Mouse (Mus musculus): ENCODE data around the gene Gm35549.
A peak's percentile ranks its signal among the peaks of the same experiment; 100 is the strongest.

Gm35549 gene

DNA sequence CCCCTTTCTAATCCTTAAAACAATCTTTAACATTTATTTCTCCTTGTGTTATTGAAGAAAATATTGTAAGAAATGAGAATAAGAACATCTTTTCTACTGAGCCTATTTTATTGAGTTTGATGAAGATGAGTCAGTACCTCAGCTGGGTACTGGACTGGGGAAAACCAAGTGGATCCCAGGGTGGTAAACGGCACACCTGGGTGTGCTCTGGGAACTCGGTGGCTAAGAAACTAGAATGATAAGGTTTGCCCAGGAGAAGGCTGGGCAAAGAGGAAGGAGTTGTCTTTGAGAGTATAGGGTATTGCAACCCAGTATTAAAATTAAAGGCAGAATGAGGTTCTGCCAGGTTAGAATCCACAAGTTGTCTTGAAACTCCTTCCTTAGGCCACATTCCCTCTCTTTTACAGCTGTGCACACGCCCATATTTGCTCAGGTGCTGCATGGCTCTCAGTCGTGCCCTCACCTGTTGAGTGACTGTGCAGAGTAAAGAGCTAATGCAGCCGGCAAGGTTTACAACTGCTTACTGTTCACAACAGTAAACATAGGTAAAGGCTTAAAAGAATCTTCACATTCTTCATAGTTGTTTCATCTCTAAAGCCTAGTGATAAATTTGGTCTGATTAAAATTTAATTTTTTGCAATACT is 20.3 kb downstream of the Gm35549 start:
- no peak for DNase-seq

- no peak for DNase-seq
Observed at GRCm38 (mm10) chr9:122815239-122815851, 28.5 kb downstream of the Gm35549 start.

DNA sequence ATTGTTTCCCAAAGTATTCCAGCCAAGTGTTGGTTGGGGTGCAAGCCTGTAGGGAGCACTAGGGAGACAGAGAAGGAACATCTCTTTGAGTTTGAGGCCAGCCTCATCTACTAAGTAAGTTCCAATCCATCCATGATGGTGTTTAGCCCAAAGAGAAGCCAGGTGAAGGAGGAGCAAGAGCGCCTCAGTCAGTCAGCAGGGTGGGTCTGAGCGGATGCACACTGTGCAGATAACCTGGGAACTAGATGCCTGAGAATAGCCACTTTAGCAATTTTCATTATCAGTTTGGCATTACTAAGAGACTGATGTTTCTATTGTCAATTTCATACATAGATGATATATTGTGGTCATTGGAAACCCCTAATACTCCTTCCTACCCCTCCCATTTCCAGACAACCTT is 29.1 kb downstream of the Gm35549 start:
- no peak for DNase-seq

- DNase-seq = peak; percentile 44 to 50
Observed at GRCm38 (mm10) chr9:122812386-122812785, 31.4 kb downstream of the Gm35549 start.

DNA sequence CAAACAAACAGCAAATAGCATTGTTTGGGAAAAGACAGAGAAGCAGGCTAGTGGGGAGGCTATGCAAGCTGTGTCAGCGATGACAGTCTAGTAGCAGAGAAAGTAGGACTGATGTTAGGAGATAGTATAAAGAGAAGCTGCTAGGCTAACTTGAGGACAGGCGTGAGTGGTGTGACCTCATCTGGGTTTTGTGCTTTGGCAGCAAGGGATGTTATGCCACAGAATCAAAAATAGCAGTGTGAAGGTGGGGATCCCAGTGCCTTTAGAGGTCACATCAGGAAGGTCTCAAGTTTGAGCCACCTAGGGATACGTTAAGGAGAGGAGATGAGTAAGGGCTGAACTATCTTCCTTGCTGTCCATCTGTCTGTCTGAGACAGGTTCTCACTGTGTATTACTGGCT is 33.6 kb downstream of the Gm35549 start:
- DNase-seq = no peak

DNA sequence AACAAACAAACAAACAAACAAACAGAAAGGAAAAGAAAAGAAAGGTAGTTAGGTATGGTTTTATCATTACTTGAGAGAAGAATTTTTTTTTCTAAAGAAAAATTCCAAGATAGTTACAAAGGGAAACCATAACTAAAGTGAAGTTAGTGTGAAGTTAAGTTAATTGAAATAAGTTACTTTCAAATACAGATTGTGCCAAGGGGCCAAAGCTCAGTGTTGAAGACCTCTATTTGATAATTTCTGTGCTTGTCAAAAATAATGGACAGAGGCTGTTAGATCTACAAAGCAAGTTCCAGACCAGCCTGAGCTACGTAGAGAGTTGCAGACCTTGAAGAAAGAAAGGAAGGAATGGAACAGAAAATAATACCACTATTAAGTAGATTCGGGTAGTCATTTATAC is 36.6 kb downstream of the Gm35549 start:
- DNase-seq = no peak

DNA sequence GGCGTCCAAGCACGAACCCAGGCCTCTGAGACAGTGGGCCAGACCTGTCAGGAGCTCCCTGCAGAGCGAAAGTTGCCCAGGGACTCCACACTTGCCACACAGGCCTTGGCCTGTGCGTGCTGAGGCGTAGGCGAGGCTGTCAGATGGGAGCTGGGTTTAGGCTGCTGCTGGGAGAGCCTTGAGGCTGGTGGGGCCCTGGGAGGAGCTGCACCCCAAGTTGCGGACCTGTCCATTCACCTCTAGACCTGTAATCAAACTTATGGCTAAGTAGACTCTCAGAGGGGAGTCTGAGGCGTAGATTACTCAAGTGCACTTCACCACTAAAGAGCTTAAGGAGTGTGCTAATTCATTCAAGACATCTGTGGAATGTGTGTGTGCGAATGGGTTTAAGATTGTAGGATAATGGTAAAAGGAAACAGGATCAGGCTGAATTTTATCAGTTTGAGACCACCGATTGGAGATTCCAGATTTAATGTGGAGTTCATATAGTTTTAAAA is 37.9 kb downstream of the Gm35549 start:
- no peak for DNase-seq

GRCm38 (mm10) chr9:122805053-122805844 is 38.6 kb downstream of the Gm35549 start, which contains the start of gene Tcaim:
TSS of gene Tcaim (plus strand) at chr9:122805539.
- DNase-seq = peak; percentile 96 to 98

DNA sequence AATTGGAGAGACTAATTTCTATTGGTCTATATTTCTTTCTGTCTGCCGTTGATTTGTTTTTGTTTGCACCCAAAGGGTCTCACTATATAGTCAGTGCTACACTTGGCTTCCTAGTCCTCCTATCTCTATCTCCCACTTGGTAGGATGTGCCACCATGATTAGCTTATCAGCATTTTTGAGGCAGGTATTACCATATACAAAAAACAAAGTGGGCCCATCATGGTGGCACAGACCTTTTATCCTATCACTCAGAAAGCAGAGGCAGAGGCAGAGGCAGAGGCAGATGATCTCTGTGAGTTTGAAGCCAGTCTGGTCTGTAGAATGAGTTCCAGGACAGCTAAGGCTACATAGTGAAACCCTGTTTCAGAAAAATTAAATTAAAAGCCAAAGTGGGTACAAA is 57.3 kb downstream of the Gm35549 start:
- DNase-seq = no peak

DNA sequence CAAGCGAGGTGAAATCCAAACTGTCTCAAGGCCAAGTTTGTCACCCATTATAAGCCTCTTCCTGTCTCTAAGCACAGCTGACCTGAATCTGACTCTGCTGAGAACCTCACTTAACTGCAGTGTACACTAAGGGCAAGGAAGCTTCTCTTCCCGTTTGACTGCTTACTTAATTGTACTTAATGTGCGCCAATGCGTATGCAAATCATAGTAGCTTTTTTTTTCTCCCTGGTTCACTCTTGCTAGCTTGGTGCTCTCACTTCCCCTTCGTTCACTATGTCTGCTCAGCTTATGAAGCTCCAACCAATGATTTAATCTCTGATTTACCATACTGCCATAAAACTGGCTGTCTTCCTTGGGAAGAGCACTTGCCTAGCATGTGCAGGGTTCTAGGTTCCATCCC is 58.6 kb downstream of the Gm35549 start:
- no peak for DNase-seq

All from cerebellum, postnatal 25 days (tissue).